In the genomic region with DNA sequence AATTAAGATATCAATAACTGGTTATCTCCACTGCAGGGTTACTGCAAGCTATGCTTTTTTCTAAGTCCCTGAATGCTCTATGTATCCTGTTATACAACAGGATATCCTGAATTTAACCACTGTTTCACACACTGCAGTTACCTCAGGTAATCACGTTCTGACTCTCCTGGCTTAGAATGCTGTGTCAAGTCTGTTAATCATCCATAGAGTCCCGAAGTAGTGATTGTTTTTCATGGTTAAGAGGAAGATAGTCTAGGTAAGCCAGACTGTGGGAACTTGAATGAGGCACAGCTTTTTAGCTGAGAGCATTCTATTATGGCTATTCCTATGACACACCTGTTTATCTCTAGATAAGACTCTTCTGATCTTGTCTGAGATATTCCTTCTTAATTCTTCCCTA, we compare ENCODE assay signal across 16 mouse cellular contexts. TPM values are rescaled to one million over a fixed set of nuclear protein-coding genes. Genes with fewer than 3 reads are reported as not detected.
"Had no signal": no experiment of that assay in that cellular context is flagged by ENCODE, and none has a peak within 500 bp of the region (broad histone marks: within the 10 kb centered on the region; RNA-seq: fewer than 3 reads in every experiment).

No protein-coding gene starts in this region.

- H3K4me3 ChIP-seq: limb, embryonic 15.5 days; liver, embryonic 12.5 days; midbrain, embryonic 10.5 days; myocyte; neural tube, embryonic 15.5 days had no signal

- H3K4me2 ChIP-seq: limb, embryonic 15.5 days; liver, embryonic 12.5 days; lung, embryonic 14.5 days; neural tube, embryonic 15.5 days had no signal

- H3K27me3 ChIP-seq: limb, embryonic 15.5 days; liver, embryonic 12.5 days; neural tube, embryonic 15.5 days had no signal

- DNase-seq: layer of hippocampus, postnatal 36 days; lung, embryonic 14.5 days; lung, postnatal 4 days; midbrain, embryonic 14.5 days; thymus, adult 2 months; thymus, postnatal 25 days had no signal

- H3K9me3 ChIP-seq: limb, embryonic 15.5 days; liver, embryonic 12.5 days; midbrain, embryonic 10.5 days; neural tube, embryonic 15.5 days had no signal

- H3K27ac ChIP-seq: limb, embryonic 15.5 days; liver, embryonic 12.5 days; midbrain, embryonic 10.5 days; neural tube, embryonic 15.5 days had no signal

- H3K9ac ChIP-seq: limb, embryonic 15.5 days; liver, embryonic 12.5 days; lung, embryonic 14.5 days; neural tube, embryonic 15.5 days had no signal

- H3K4me1 ChIP-seq: limb, embryonic 15.5 days; neural tube, embryonic 15.5 days had no signal

RNA-seq across cellular contexts. Expression of gene Gm20518, which starts 26.2 kb away (rescaled TPM):
- polyA plus RNA-seq: liver, embryonic 12.5 days had no signal

RNA-seq across cellular contexts. Expression of gene Tssk1, which starts 28.7 kb away (rescaled TPM):
- polyA plus RNA-seq: hindbrain, embryonic 16.5 days; limb, embryonic 11.5 days; limb, embryonic 15.5 days; liver, embryonic 12.5 days; liver, embryonic 16.5 days; neural tube, embryonic 15.5 days had no signal

RNA-seq across cellular contexts. Expression of gene B830017H08Rik, which starts 32.4 kb away (rescaled TPM):
- polyA plus RNA-seq: large intestine, adult 2 months; liver, embryonic 12.5 days; liver, embryonic 16.5 days; midbrain, embryonic 10.5 days; thymus, adult 2 months; urinary bladder, adult 2 months had no signal
